16 mouse cellular contexts compared by ENCODE assay signal in the genomic region with DNA sequence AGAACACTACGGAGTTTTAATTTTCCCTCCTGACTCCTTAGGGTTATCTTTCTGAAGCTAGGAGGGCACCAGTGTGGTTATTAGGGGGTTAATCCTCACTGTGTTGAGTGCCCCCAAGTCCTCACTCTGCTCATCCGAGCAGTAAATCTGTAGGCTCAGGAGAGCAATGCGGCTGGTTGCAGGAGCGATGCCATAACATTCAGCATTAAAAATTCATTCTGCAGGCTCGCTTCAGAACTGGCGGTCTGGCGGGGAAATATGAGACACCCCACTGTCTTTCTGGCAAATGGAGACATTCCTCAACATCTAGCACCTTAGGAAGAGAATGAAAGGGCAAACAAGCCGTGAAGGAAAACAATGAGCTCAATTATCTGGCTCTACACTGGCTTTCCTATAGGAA.
DNase-seq lines count a peak whose midpoint lies in the region; ATAC-seq and TF ChIP-seq lines count a peak whose summit lies in the region.
"Had no signal": no experiment of that assay in that cellular context is flagged by ENCODE, and none has a peak within 500 bp of the region (broad histone marks: within the 10 kb centered on the region; RNA-seq: fewer than 3 reads in every experiment).

No protein-coding gene starts in this region.

- no peaks in the 10 kb centered on the region for H3K9me3 ChIP-seq in kidney, postnatal 0 days (replicated peaks; ENCODE audit: low read length)
- no peaks in the 10 kb centered on the region for H3K9me3 ChIP-seq in midbrain, postnatal 0 days (ENCODE audit: low read length)

- TF ChIP-seq POLR2A in brain, embryonic 14.5 days (IDR thresholded peaks at IDR 0.05; ENCODE audit: borderline replicate concordance, extremely low read depth, insufficient read depth, insufficient read length, poor library complexity, severe bottlenecking), result no peak

- no peaks in the 10 kb centered on the region for H3K27me3 ChIP-seq in kidney, postnatal 0 days (ENCODE audit: insufficient read depth, low read length)
- no peaks in the 10 kb centered on the region for H3K27me3 ChIP-seq in midbrain, postnatal 0 days (ENCODE audit: insufficient read depth, low read length)
- H3K27me3 ChIP-seq: CH12.LX had no signal

- ATAC-seq in kidney, postnatal 0 days (replicated peaks; ENCODE audit: low FRiP score, low read depth), result no peak
- ATAC-seq in midbrain, postnatal 0 days (ENCODE audit: low FRiP score), result no peak

- no peak overlapping the region for H3K9ac ChIP-seq in kidney, postnatal 0 days (ENCODE audit: low read depth, low read length)
- H3K9ac ChIP-seq in midbrain, postnatal 0 days (replicated peaks; ENCODE audit: low read length, poor library complexity, severe bottlenecking), result no peak overlapping the region
- H3K9ac ChIP-seq: liver, embryonic 14.5 days had no signal

- no peak for TF ChIP-seq CTCF in kidney, postnatal 0 days (IDR thresholded peaks at IDR 0.05; ENCODE audit: low read depth)
- no peak for TF ChIP-seq CTCF in brain, embryonic 14.5 days (IDR thresholded peaks at IDR 0.05; ENCODE audit: borderline replicate concordance, extremely low read depth, insufficient read depth, insufficient read length)
- TF ChIP-seq CTCF in midbrain, postnatal 0 days (IDR thresholded peaks at IDR 0.05), result no peak

- no peak overlapping the region for H3K4me2 ChIP-seq in kidney, postnatal 0 days (ENCODE audit: low read length)
- H3K4me2 ChIP-seq in midbrain, postnatal 0 days (ENCODE audit: low read depth, low read length, poor library complexity, severe bottlenecking), result peak overlapping the region; percentile 15; the same call in 1 of the 2 replicates

- no peak overlapping the region for H3K27ac ChIP-seq in kidney, postnatal 0 days
- no peak overlapping the region for H3K27ac ChIP-seq in midbrain, postnatal 0 days (ENCODE audit: low read depth, low read length)
- H3K27ac ChIP-seq: liver, embryonic 14.5 days; macrophage had no signal

- no peaks in the 10 kb centered on the region for H3K4me1 ChIP-seq in kidney, postnatal 0 days (replicated peaks; ENCODE audit: insufficient read depth, low read length)
- H3K4me1 ChIP-seq in midbrain, postnatal 0 days (ENCODE audit: insufficient read depth, low read length), result no peaks in the 10 kb centered on the region

- 41% methylated on average over 8 of the region's 8 CpGs for WGBS in kidney, postnatal 0 days
- 12% methylated on average over 8 of the region's 8 CpGs for WGBS in midbrain, postnatal 0 days

- DNase-seq in kidney, postnatal 0 days (ENCODE audit: low spot score), result peak; percentile 10
- no peak for DNase-seq in kidney, postnatal 4 days
- DNase-seq in brain, embryonic 14.5 days (ENCODE audit: low read depth), result peak; percentile 65
- peak; percentile 74 for DNase-seq in cerebellum, adult 9-11 months
- DNase-seq in midbrain, postnatal 0 days (ENCODE audit: low spot score), result peak; percentile 56
- no peak for DNase-seq in adrenal gland, postnatal 10 days
- DNase-seq in urinary bladder, postnatal 36 days (ENCODE audit: low spot score in 2 of 2), result no peak
- no peak for DNase-seq in adrenal gland, postnatal 14 days
- DNase-seq: adrenal gland, adult 8-10 months; heart, adult 18-20 months; heart, postnatal 14 days; kidney, adult 18-20 months; thymus, adult 18-20 months had no signal

- no peak overlapping the region for H3K4me3 ChIP-seq in kidney, postnatal 0 days (replicated peaks; ENCODE audit: low read depth, low read length)
- H3K4me3 ChIP-seq in midbrain, postnatal 0 days (ENCODE audit: low read depth, low read length), result no peak overlapping the region

- peaks cover 19% of the 10 kb centered on the region for H3K36me3 ChIP-seq in kidney, postnatal 0 days (ENCODE audit: insufficient read depth, low read length)
- H3K36me3 ChIP-seq in midbrain, postnatal 0 days (ENCODE audit: insufficient read depth, low read length), result peaks cover 2% of the 10 kb centered on the region; the same call in 1 of the 2 replicates

Comparison
In these comparisons a context has a peak if more than half of its experiments do, and no peak if none do; other contexts are left out.
1. DNase-seq: peak in kidney, postnatal 0 days (single experiment), brain, embryonic 14.5 days (single experiment), cerebellum, adult 9-11 months (single experiment) and midbrain, postnatal 0 days (single experiment); none in kidney, postnatal 4 days (0 of 2), adrenal gland, postnatal 10 days (single experiment), urinary bladder, postnatal 36 days (0 of 2) and adrenal gland, postnatal 14 days (single experiment).